Mouse (Mus musculus): ENCODE results near the gene Kcnk1. TPM values are rescaled to one million over a fixed set of nuclear protein-coding genes. Genes with fewer than 3 reads are reported as not detected.

Kcnk1 gene
- polyA plus RNA-seq, 1 experiment from 2014 or later = not detected

- Histone ChIP-seq H3K79me2 (ENCODE audit: inconsistent target) (no peaks in the 10 kb centered on the region), H3K27ac (no peak overlapping the region), H3K36me3 (ENCODE audit: inconsistent target) (no peaks in the 10 kb centered on the region), H3K4me3 (ENCODE audit: inconsistent target) (no peak overlapping the region)
- 100% methylated on average over 4 of the region's 4 CpGs for WGBS (ENCODE audit: missing documents)
Observed at GRCm38 (mm10) chr8:126058876-126059275, 63.9 kb downstream of the Kcnk1 start.

DNA sequence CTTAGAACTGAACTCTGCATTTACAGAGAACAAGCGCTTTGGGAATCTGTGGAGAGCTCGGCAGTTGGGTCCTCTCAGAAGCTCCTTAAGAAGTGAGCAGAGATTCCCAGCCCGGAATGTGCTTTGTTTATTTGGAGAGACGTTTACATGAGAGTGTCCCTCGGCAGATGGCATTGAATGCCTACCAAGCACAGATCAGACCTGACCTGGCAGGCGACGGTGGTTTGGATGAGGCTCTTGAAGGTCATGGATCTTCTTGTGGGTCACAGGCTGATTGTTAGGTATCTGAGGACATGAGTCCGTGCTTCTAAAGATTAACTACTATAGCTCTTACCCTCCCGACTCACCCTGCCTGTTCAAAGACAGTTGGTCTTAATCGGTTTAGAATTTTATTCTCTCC lies 67.9 kb downstream of the Kcnk1 start:
- no peaks in the 10 kb centered on the region for H3K36me3 ChIP-seq (ENCODE audit: inconsistent target)
- H3K79me2 ChIP-seq (ENCODE audit: inconsistent target) = no peaks in the 10 kb centered on the region
- WGBS (ENCODE audit: missing documents) = 75% methylated on average over 10 of the region's 10 CpGs
- H3K4me3 ChIP-seq (ENCODE audit: inconsistent target) = no peak overlapping the region
- no peak overlapping the region for H3K27ac ChIP-seq

DNA sequence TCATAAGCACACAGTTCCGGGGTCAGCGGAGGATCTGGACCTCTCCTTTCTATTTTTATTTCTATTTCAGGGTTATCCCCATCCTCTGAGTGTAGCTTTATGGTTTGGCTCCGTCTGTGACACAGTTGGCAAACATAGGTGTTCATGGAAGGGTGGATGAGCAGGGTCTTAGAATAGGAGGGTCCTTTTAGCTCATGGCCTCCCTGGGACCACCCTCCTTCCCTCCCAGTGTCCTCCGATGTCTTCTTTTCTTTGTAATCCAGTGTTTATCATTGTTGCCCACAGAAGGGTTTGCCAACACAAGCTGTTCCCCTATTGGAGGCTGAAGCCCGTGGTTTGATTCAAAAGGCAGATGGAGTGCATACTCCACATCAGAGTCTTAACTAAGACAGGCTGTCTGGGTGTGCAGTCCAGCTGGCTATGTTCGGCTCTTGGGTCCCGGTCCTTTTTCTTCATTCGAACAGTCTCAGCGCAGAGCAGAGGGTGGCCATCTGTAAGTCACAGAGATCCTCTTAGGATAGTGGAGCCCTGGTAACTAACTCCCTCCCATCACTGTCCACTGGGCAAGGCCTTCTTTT lies 69.0 kb downstream of the Kcnk1 start:
- Histone ChIP-seq H3K79me2 (ENCODE audit: inconsistent target) (no peaks in the 10 kb centered on the region), H3K36me3 (ENCODE audit: inconsistent target) (no peaks in the 10 kb centered on the region), H3K27ac (no peak overlapping the region), H3K4me3 (ENCODE audit: inconsistent target) (no peak overlapping the region)
- 85% methylated on average over 9 of the region's 9 CpGs for WGBS (ENCODE audit: missing documents)

DNA sequence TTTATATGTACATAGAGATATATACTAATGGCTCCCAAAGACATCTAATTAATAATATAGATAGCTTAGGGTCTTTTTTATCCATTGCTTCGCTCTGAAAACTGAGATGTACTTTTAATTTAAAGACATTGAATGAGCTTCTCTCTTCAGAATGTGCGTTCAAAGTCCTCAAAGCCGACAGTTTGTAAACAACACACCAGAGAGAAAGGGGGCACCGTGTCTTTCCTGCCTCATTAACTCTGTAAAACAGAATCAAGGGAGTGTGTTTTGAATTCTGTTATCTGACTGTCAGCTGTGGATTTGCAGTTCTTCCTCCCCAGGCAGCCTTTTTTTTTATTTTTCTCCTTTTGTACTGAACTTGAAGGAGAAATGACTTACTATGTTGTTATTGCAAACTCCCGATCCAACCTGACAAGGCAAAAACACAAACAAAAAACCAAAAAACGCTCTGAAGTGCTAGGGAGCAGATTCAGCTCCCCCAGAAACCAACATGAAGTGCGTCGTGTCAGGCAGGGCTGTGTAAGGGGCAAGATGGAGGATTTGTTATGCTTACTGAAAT lies 69.7 kb downstream of the Kcnk1 start:
- Histone ChIP-seq H3K36me3 (ENCODE audit: inconsistent target) (no peaks in the 10 kb centered on the region), H3K27ac (no peak overlapping the region), H3K4me3 (ENCODE audit: inconsistent target) (no peak overlapping the region), H3K79me2 (ENCODE audit: inconsistent target) (no peaks in the 10 kb centered on the region)
- 70% methylated on average over 8 of the region's 8 CpGs for WGBS (ENCODE audit: missing documents)

- Histone ChIP-seq H3K79me2 (ENCODE audit: inconsistent target) (no peaks in the 10 kb centered on the region), H3K4me3 (ENCODE audit: inconsistent target) (no peak overlapping the region), H3K27ac (no peak overlapping the region), H3K36me3 (ENCODE audit: inconsistent target) (no peaks in the 10 kb centered on the region)
- 86% methylated on average over 6 of the region's 6 CpGs for WGBS (ENCODE audit: missing documents)
Observed at GRCm38 (mm10) chr8:126067306-126067705, 72.3 kb downstream of the Kcnk1 start.

- Histone ChIP-seq H3K36me3 (ENCODE audit: inconsistent target) (no peaks in the 10 kb centered on the region), H3K4me3 (ENCODE audit: inconsistent target) (no peak overlapping the region), H3K79me2 (ENCODE audit: inconsistent target) (no peaks in the 10 kb centered on the region), H3K27ac (no peak overlapping the region)
- WGBS (ENCODE audit: missing documents) = 84% methylated on average over 6 of the region's 6 CpGs
Observed at GRCm38 (mm10) chr8:126068136-126068535, 73.2 kb downstream of the Kcnk1 start.

DNA sequence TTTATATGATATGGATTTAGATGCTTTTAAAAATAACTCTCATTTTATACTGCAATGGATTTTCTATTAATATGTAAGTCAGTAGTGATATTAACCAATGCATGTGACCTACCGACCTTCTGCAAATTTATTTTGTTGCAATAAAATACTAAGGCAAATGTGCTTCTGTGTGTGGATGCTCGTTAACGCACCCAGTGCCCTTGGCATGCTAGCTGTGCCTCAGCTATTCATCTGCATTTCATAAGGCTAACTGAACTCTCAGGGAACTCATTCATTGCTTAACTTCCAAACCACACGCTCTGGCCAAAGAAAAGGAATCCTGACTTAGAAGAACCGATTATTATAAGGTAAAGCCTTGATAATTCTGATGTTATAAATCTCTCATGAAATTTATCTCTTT lies 77.7 kb downstream of the Kcnk1 start:
- Histone ChIP-seq H3K27ac (no peak overlapping the region), H3K36me3 (ENCODE audit: inconsistent target) (no peaks in the 10 kb centered on the region), H3K79me2 (ENCODE audit: inconsistent target) (no peaks in the 10 kb centered on the region), H3K4me3 (ENCODE audit: inconsistent target) (no peak overlapping the region)
- WGBS (ENCODE audit: missing documents) = 88% methylated on average over 5 of the region's 5 CpGs

- WGBS (ENCODE audit: missing documents) = 73% methylated on average over 7 of the region's 7 CpGs
- no peaks in the 10 kb centered on the region for H3K79me2 ChIP-seq (ENCODE audit: inconsistent target)
Observed at GRCm38 (mm10) chr8:126073141-126073740, 78.3 kb downstream of the Kcnk1 start.

GRCm38 (mm10) chr8:126074111-126074510 lies 79.1 kb downstream of the Kcnk1 start:
- no peaks in the 10 kb centered on the region for H3K36me3 ChIP-seq (ENCODE audit: inconsistent target)
- WGBS (ENCODE audit: missing documents) = 65% methylated on average over 1 of the region's 1 CpGs
- H3K27ac ChIP-seq = no peak overlapping the region
- H3K79me2 ChIP-seq (ENCODE audit: inconsistent target) = no peaks in the 10 kb centered on the region
- H3K4me3 ChIP-seq (ENCODE audit: inconsistent target) = no peak overlapping the region

More at GRCm38 (mm10) chr8:126073141-126073740, 78.3 kb downstream of the Kcnk1 start:
- Histone ChIP-seq H3K27ac (no peak overlapping the region), H3K4me3 (ENCODE audit: inconsistent target) (no peak overlapping the region), H3K36me3 (ENCODE audit: inconsistent target) (no peaks in the 10 kb centered on the region)

DNA sequence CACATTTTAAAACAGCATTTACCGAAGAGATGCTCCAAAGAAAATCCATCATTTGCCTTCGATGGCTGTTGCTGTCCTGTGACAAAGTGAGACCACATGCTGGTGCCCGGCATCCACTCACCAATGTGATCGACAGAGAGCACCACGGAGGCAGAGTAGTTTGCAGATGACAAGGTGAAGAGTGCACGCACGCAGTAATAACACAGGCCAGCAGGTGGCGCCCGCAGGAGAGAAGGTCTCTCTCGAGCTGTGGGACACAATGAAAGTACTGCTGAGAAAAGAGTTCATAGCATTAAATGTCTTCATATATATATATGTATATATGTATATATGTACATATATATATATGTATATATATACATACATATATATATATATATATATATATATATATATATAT lies 80.4 kb downstream of the Kcnk1 start:
- Histone ChIP-seq H3K27ac (no peak overlapping the region), H3K79me2 (ENCODE audit: inconsistent target) (no peaks in the 10 kb centered on the region), H3K4me3 (ENCODE audit: inconsistent target) (no peak overlapping the region), H3K36me3 (ENCODE audit: inconsistent target) (no peaks in the 10 kb centered on the region)
- WGBS (ENCODE audit: missing documents) = 16% methylated on average over 7 of the region's 10 CpGs

Other genes with a start within 250 kb of the Kcnk1 start
- gene Pcnx2, start 96.9 kb upstream of the Kcnk1 start, polyA plus RNA-seq (2018) = not detected in 3 replicates
- gene Map3k21, start 84.7 kb upstream of the Kcnk1 start, polyA plus RNA-seq (2018) = not detected in 3 replicates

All from macrophage (primary cell).